Mouse (Mus musculus) embryonic facial prominence, embryonic 10.5 days (tissue): Measurements from ENCODE around the gene Crym. TPM values are rescaled to one million over a fixed set of nuclear protein-coding genes. Genes with fewer than 3 reads are reported as not detected.

Experiments
- DNase-seq: peaks from one replicate; pipeline ENCODE4 v3.0.0-alpha.2; 2017; ENCODE audit warnings: low spot score
- H3K27ac ChIP-seq: fragments of 300-500 bp; sonication (generic); replicated peaks from 2 replicates; pipeline ENCODE4 v1.5.1; 2016; ENCODE audit warnings: mild to moderate bottlenecking
- H3K27me3 ChIP-seq: fragments of 300-500 bp; sonication (generic); replicated peaks from 2 replicates; pipeline ENCODE4 v1.6.1; 2016; ENCODE audit warnings: low read depth, mild to moderate bottlenecking; ENCODE audit not compliant: poor library complexity, severe bottlenecking
- H3K36me3 ChIP-seq: fragments of 300-500 bp; sonication (generic); replicated peaks from 2 replicates; pipeline ENCODE4 v1.6.1; 2016; ENCODE audit warnings: mild to moderate bottlenecking, moderate library complexity
- H3K4me1 ChIP-seq: fragments of 300-500 bp; sonication (generic); 2 replicates; pipeline ENCODE4 v1.6.1; 2016
- H3K4me3 ChIP-seq: fragments of 300-500 bp; sonication (generic); 2 replicates; pipeline ENCODE4 v1.5.1; 2016; ENCODE audit warnings: mild to moderate bottlenecking, moderate library complexity
- H3K9me3 ChIP-seq: fragments of 300-500 bp; sonication (generic); 2 replicates; pipeline ENCODE4 v1.6.1; 2016; ENCODE audit warnings: mild to moderate bottlenecking
- WGBS: fragments of 180-500 bp; shearing (Covaris S2); methylation state at CpG from one replicate; pipeline ENCODE4 v1.1.7; 2016; 5-methylcytosine and 5-hydroxymethylcytosine counted together
- polyA plus RNA-seq: library from polyadenylated mRNA; unstranded; fragments of >200 nt; fragmentation: Nextera tagmentation; extraction: Ambion mirVana; gene quantifications from 2 replicates; pipeline ENCODE4 v1.2.1, GENCODE M21; 2016

The Crym gene
- 149 and 175 TPM in 2 replicates for polyA plus RNA-seq

GRCm38 (mm10) chr7:120201771-120202170 is at the start of gene Crym:
Crym (minus strand) TSS chr7:120202111.
- DNase-seq: peak; percentile 64
- no peaks in the 10 kb centered on the region for H3K9me3 ChIP-seq
- H3K4me1 ChIP-seq: peaks cover 32% of the 10 kb centered on the region
- peaks cover 11% of the 10 kb centered on the region for H3K36me3 ChIP-seq
- peak within 1 kb of the TSS; percentile 60 for H3K4me3 ChIP-seq
- peak within 1 kb of the TSS; percentile 83 for H3K27ac ChIP-seq
- H3K27me3 ChIP-seq: peaks cover 43% of the 10 kb centered on the region
- WGBS: 3% methylated on average over 26 of the region's 26 CpGs

- H3K9me3 ChIP-seq: no peaks in the 10 kb centered on the region
- no peak overlapping the region for H3K27ac ChIP-seq
- H3K27me3 ChIP-seq: no peaks in the 10 kb centered on the region
- no peak overlapping the region for H3K4me3 ChIP-seq
- H3K4me1 ChIP-seq: no peaks in the 10 kb centered on the region
- DNase-seq: no peak
- no peaks in the 10 kb centered on the region for H3K36me3 ChIP-seq
Measured at GRCm38 (mm10) chr7:120241092-120241491, 39.2 kb upstream of the Crym start.

DNA sequence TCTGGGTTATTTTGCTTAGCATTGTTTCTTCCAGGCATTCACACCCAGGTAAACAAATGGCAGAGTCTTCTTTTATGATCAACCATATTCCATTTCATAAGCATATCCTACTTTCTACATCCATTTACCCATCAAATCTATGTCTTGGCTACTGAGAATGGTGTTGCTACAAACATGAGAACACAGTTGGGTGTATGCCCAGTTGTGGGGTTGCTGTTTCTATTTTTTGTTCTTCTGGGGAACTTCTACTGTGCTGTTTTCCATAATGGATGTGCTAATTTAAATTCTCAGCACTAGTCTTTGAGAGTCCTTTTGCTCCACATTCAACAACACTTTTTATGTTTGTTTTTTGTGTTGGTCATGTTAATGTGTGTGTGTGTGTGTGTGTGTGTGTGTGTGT is 26.6 kb upstream of the Crym start:
- Histone ChIP-seq H3K4me1 (no peaks in the 10 kb centered on the region), H3K4me3 (no peak overlapping the region), H3K27ac (no peak overlapping the region), H3K27me3 (no peaks in the 10 kb centered on the region), H3K36me3 (no peaks in the 10 kb centered on the region), H3K9me3 (no peaks in the 10 kb centered on the region)
- no peak for DNase-seq

- no peak overlapping the region for H3K27ac ChIP-seq
- 75% methylated on average over 9 of the region's 9 CpGs for WGBS
- no peak for DNase-seq
- no peaks in the 10 kb centered on the region for H3K36me3 ChIP-seq
- peaks cover 20% of the 10 kb centered on the region for H3K4me1 ChIP-seq
- no peak overlapping the region for H3K4me3 ChIP-seq
- peaks cover 25% of the 10 kb centered on the region for H3K27me3 ChIP-seq
- H3K9me3 ChIP-seq: no peaks in the 10 kb centered on the region
Measured at GRCm38 (mm10) chr7:120205989-120206388, 4.1 kb upstream of the Crym start.

GRCm38 (mm10) chr7:120203789-120204188 is 1.9 kb upstream of the Crym start, which contains the start of gene Abca14:
Abca14 (plus strand) TSS chr7:120203961.
- no peak within 1 kb of the TSS for H3K27ac ChIP-seq
- WGBS: 4% methylated on average over 26 of the region's 26 CpGs
- H3K4me1 ChIP-seq: peaks cover 32% of the 10 kb centered on the region
- peaks cover 43% of the 10 kb centered on the region for H3K27me3 ChIP-seq
- H3K4me3 ChIP-seq: no peak within 1 kb of the TSS
- no peaks in the 10 kb centered on the region for H3K9me3 ChIP-seq
- peak; percentile 92 for DNase-seq
- H3K36me3 ChIP-seq: no peaks in the 10 kb centered on the region; the same call in 1 of the 2 replicates

DNA sequence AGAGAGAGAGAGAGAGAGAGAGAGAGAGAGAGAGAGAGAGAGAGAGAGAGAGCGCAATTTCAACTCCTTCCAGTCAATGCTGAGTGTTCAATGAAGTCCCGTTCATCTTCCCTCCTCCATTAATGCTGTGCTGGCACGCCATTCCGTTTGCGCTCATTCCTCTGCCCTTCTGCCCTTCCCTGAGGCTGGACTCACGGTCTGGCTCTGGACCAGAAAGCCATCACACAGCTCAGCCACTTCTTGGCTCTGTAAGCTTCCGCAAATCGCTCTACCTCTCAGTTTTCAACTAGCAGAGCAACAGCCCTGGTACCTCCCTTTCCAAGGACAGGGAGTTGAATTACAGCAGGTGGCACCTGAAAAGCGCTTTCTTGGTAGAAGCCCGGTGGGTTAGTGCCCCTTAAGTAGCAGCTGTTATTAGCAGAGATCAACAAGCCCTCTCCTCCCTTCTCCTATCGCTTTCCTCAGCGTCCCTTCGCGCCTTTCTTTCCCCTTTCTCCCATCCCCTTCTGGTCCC is 623 bp downstream of the Crym start:
- H3K4me3 ChIP-seq: peak overlapping the region; percentile 60
- H3K36me3 ChIP-seq: peaks cover 12% of the 10 kb centered on the region
- 3% methylated on average over 14 of the region's 14 CpGs for WGBS
- peaks cover 32% of the 10 kb centered on the region for H3K4me1 ChIP-seq
- peak overlapping the region; percentile 83 for H3K27ac ChIP-seq
- DNase-seq: peak; percentile 31
- no peaks in the 10 kb centered on the region for H3K9me3 ChIP-seq
- H3K27me3 ChIP-seq: peaks cover 43% of the 10 kb centered on the region

GRCm38 (mm10) chr7:120195207-120195606 is 6.7 kb downstream of the Crym start:
- H3K4me1 ChIP-seq: peaks cover 28% of the 10 kb centered on the region
- no peak for DNase-seq
- peaks cover 17% of the 10 kb centered on the region for H3K36me3 ChIP-seq
- no peak overlapping the region for H3K27ac ChIP-seq
- 87% methylated on average over 4 of the region's 4 CpGs for WGBS
- peaks cover 11% of the 10 kb centered on the region for H3K27me3 ChIP-seq
- H3K4me3 ChIP-seq: no peak overlapping the region
- H3K9me3 ChIP-seq: no peaks in the 10 kb centered on the region

GRCm38 (mm10) chr7:120192816-120193215 is 9.1 kb downstream of the Crym start:
- Histone ChIP-seq H3K27me3 (no peaks in the 10 kb centered on the region), H3K9me3 (no peaks in the 10 kb centered on the region), H3K27ac (0 out of 2 replicates have a peak overlapping the region, but pooled peaks have one; percentile 16), H3K4me3 (no peak overlapping the region), H3K4me1 (peaks cover 31% of the 10 kb centered on the region), H3K36me3 (peaks cover 22% of the 10 kb centered on the region)
- 90% methylated on average over 6 of the region's 6 CpGs for WGBS
- no peak for DNase-seq

DNA sequence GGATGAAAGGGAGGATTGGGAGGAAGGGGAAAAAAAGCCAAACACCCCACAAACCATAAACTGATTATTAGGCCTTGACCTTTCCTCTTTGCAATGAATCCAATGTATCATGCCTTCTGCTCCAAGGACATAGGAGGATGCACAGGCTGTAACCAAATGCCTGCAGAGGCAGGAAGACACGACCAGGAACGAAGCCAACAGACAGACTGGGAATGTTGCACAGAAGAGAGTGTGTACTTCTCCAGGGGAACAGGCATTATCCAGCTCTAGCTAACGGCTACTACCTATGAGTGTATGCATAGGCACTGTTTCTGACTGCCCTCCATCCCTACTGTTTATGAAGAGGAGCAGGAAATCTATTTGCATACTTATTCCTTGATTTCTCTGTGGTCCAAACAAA is 9.7 kb downstream of the Crym start:
- Histone ChIP-seq H3K4me1 (peaks cover 31% of the 10 kb centered on the region), H3K9me3 (no peaks in the 10 kb centered on the region), H3K27ac (0 out of 2 replicates have a peak overlapping the region, but pooled peaks have one; percentile 16), H3K4me3 (no peak overlapping the region), H3K36me3 (peaks cover 17% of the 10 kb centered on the region), H3K27me3 (no peaks in the 10 kb centered on the region)
- no peak for DNase-seq
- WGBS: 56% methylated on average over 3 of the region's 3 CpGs

DNA sequence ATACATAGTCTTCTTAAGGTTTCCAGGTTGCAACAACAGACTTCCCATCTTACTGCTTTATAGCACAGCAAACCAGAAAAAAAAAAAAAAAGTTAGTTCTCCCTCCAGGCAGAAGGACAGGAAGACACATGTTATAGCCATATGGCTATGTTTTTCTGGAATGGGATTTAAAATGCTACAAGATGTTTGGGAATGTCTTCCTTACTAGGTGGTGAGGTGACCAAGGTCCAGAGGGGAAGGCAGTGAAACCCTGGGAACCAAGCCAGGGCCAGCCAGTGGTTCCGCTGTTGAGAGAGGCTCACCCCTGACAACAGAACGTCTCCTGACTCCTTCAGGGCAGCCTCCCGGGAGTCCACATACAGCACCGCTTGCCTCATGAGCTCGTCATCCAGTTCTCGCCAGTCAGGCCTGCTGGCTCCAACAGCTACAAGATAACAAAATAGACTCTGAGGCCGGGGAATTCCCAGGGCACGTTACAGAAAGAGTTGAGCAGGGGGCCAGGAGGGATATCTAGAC is 11.7 kb downstream of the Crym start:
- no peaks in the 10 kb centered on the region for H3K9me3 ChIP-seq
- no peak for DNase-seq
- 62% methylated on average over 8 of the region's 8 CpGs for WGBS
- peaks cover 14% of the 10 kb centered on the region for H3K36me3 ChIP-seq
- H3K4me1 ChIP-seq: peaks cover 31% of the 10 kb centered on the region
- H3K27me3 ChIP-seq: no peaks in the 10 kb centered on the region
- H3K4me3 ChIP-seq: no peak overlapping the region
- peak overlapping the region; percentile 51; the same call in 1 of the 2 replicates for H3K27ac ChIP-seq

DNA sequence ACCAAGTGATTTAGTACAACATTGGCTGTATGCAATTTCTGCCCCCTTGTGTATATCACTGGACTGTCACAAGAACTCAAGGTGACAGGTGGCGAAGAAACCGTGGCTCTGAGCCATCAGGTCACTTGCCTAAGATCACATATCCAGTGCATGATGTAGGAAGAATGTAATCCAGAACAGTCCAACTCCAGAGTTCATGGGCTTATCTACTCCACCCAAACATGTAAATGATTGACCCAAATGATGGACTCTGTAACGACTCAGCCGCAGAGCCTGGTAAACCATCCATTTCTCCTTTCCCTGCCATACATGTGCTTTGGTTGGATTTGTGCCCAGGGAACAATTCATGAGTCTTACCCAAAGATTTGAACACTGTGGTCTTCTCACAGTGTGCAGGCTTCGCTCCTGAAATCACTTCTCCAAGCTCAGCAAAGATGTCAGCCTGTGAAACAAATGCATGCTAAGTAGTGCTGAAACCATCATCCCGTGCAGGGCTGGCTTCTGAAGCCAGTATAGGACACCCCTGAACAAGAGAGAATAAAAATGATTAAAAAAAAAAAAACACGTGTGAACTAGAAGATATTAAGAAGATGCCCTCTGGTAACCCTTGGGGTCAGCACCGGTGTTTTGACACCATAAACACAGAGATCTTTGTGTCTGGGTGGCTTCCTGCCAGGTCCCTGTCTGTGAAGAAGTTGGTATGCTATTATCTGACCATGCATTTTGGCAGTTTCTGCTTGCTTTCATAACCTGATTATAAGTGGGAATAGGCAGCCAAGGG is 12.4 kb downstream of the Crym start:
- DNase-seq: no peak
- 69% methylated on average over 8 of the region's 8 CpGs for WGBS
- peaks cover 14% of the 10 kb centered on the region for H3K36me3 ChIP-seq
- no peak overlapping the region for H3K27ac ChIP-seq
- H3K4me1 ChIP-seq: peaks cover 31% of the 10 kb centered on the region
- no peaks in the 10 kb centered on the region for H3K27me3 ChIP-seq
- no peak overlapping the region for H3K4me3 ChIP-seq
- H3K9me3 ChIP-seq: no peaks in the 10 kb centered on the region

- Histone ChIP-seq H3K9me3 (no peaks in the 10 kb centered on the region), H3K27me3 (no peaks in the 10 kb centered on the region), H3K36me3 (peaks cover 14% of the 10 kb centered on the region), H3K4me1 (peaks cover 36% of the 10 kb centered on the region), H3K4me3 (no peak overlapping the region), H3K27ac (no peak overlapping the region)
- no peak for DNase-seq
- WGBS: 90% methylated on average over 5 of the region's 5 CpGs
Measured at GRCm38 (mm10) chr7:120188946-120189345, 13.0 kb downstream of the Crym start.

DNA sequence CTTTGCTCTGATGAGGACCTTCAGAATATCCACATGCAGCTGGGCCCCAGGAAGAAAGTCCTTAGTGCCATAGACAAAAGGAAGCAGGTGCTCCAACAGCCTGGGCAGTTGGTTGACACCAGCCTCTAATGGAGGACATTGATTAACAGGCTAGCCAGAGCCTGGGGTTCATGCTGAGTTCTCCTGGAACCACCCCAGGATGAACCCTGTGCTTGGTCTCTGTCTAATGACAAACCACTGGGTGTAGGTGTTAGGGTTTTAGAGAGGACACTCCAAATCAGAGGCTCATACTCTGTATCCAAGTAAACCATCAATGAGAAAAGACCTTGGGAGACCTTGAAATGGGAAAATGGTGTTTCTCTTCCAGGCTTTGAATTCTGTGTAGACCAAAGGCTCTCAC is 19.0 kb downstream of the Crym start:
- Histone ChIP-seq H3K36me3 (no peaks in the 10 kb centered on the region), H3K27me3 (no peaks in the 10 kb centered on the region), H3K9me3 (no peaks in the 10 kb centered on the region), H3K4me3 (no peak overlapping the region), H3K4me1 (peaks cover 10% of the 10 kb centered on the region), H3K27ac (no peak overlapping the region)
- no peak for DNase-seq
